Mouse (Mus musculus): ENCODE results near the gene Pi4kb. TPM values are rescaled to one million over a fixed set of nuclear protein-coding genes. Genes with fewer than 3 reads are reported as not detected.
A peak's percentile ranks its signal among the peaks of the same experiment; 100 is the strongest.
"Not testable (repeated sequence)": the region's sequence is repeated elsewhere in the genome, so short reads cannot be mapped to it uniquely, and the experiment has no call there.

The Pi4kb gene
- 19.3 and 22.0 TPM in 2 replicates for polyA plus RNA-seq (2015; fragmentation: Nextera tagmentation; extraction: Ambion mirVana)

- peak within 1 kb of the TSS; percentile 95 for H3K9ac ChIP-seq
- 0% methylated on average over 54 of the region's 57 CpGs for WGBS
- ATAC-seq (ENCODE audit: insufficient read depth, low FRiP score, low read depth): peak; percentile 90
Measured at GRCm38 (mm10) chr3:94974528-94975422, at the start of gene Pi4kb. Gene Pi4kb (plus strand): TSS chr3:94974731.

GRCm38 (mm10) chr3:94926301-94926736 lies 48.2 kb upstream of the Pi4kb start:
- peak; percentile 63 for ATAC-seq (ENCODE audit: insufficient read depth, low FRiP score, low read depth)
- H3K4me3 ChIP-seq (replicated peaks); H3K27me3 ChIP-seq (replicated peaks); H3K4me1 ChIP-seq; H3K4me2 ChIP-seq; H3K9me3 ChIP-seq; H3K27ac ChIP-seq; H3K9ac ChIP-seq; H3K36me3 ChIP-seq: not testable (repeated sequence)
- WGBS: 39% methylated on average over 4 of the region's 4 CpGs

More at GRCm38 (mm10) chr3:94974528-94975422, at the start of gene Pi4kb:
- Histone ChIP-seq H3K4me2 (peak within 1 kb of the TSS; percentile 75), H3K9me3 (no peaks in the 10 kb centered on the region), H3K36me3 (peaks cover 5% of the 10 kb centered on the region; the same call in 1 of the 2 replicates), H3K27ac (peak within 1 kb of the TSS; percentile 95), H3K4me1 (peaks cover 4% of the 10 kb centered on the region), H3K4me3 (replicated peaks) (peak within 1 kb of the TSS; percentile 99), H3K27me3 (replicated peaks) (no peaks in the 10 kb centered on the region)

GRCm38 (mm10) chr3:94928979-94929378 lies 45.6 kb upstream of the Pi4kb start:
- not testable (repeated sequence) for H3K4me2 ChIP-seq; H3K36me3 ChIP-seq; H3K9me3 ChIP-seq; ATAC-seq (ENCODE audit: insufficient read depth, low FRiP score, low read depth); H3K27ac ChIP-seq; H3K9ac ChIP-seq; H3K4me1 ChIP-seq; H3K27me3 ChIP-seq (replicated peaks); H3K4me3 ChIP-seq (replicated peaks)
- 85% methylated on average over 4 of the region's 4 CpGs for WGBS

GRCm38 (mm10) chr3:94930386-94931266 lies 43.9 kb upstream of the Pi4kb start:
- not testable (repeated sequence) for H3K27me3 ChIP-seq (replicated peaks); H3K4me2 ChIP-seq; H3K4me1 ChIP-seq; H3K4me3 ChIP-seq (replicated peaks); H3K36me3 ChIP-seq; ATAC-seq (ENCODE audit: insufficient read depth, low FRiP score, low read depth); H3K9ac ChIP-seq; H3K9me3 ChIP-seq
- peak overlapping the region; percentile 73 for H3K27ac ChIP-seq
- WGBS: 39% methylated on average over 7 of the region's 7 CpGs

GRCm38 (mm10) chr3:94931427-94932082 lies 43.0 kb upstream of the Pi4kb start:
- ATAC-seq (ENCODE audit: insufficient read depth, low FRiP score, low read depth); H3K9me3 ChIP-seq; H3K4me1 ChIP-seq; H3K4me2 ChIP-seq; H3K36me3 ChIP-seq; H3K27me3 ChIP-seq (replicated peaks); H3K4me3 ChIP-seq (replicated peaks); H3K9ac ChIP-seq: not testable (repeated sequence)
- peak overlapping the region; percentile 73; the same call in 1 of the 2 replicates for H3K27ac ChIP-seq
- 77% methylated on average over 10 of the region's 10 CpGs for WGBS

- not testable (repeated sequence) for H3K27me3 ChIP-seq (replicated peaks); H3K9me3 ChIP-seq; H3K9ac ChIP-seq; ATAC-seq (ENCODE audit: insufficient read depth, low FRiP score, low read depth); H3K4me1 ChIP-seq; H3K36me3 ChIP-seq; H3K4me3 ChIP-seq (replicated peaks)
- WGBS: 44% methylated on average over 2 of the region's 2 CpGs
- Histone ChIP-seq H3K4me2 (peak overlapping the region; percentile 51; the same call in 1 of the 2 replicates), H3K27ac (peak overlapping the region; percentile 96)
Measured at GRCm38 (mm10) chr3:94932279-94932678, 42.3 kb upstream of the Pi4kb start.

GRCm38 (mm10) chr3:94932809-94933564 lies 41.5 kb upstream of the Pi4kb start, which contains the start of gene Selenbp1:
Gene Selenbp1 (plus strand): TSS chr3:94933056.
- peak; percentile 85 for ATAC-seq (ENCODE audit: insufficient read depth, low FRiP score, low read depth)
- Histone ChIP-seq H3K4me3 (replicated peaks) (peak within 1 kb of the TSS; percentile 44), H3K36me3 (no peaks in the 10 kb centered on the region), H3K9me3 (no peaks in the 10 kb centered on the region), H3K9ac (0 out of 2 replicates have a peak within 1 kb of the TSS, but pooled peaks have one; percentile 29), H3K4me1 (peaks cover 10% of the 10 kb centered on the region), H3K27me3 (replicated peaks) (no peaks in the 10 kb centered on the region), H3K27ac (peak within 1 kb of the TSS; percentile 96), H3K4me2 (peak within 1 kb of the TSS; percentile 51)
- WGBS: 4% methylated on average over 16 of the region's 16 CpGs

- peak overlapping the region; percentile 44 for H3K4me3 ChIP-seq (replicated peaks)
- not testable (repeated sequence) for H3K27me3 ChIP-seq (replicated peaks); H3K4me1 ChIP-seq; H3K9ac ChIP-seq; ATAC-seq (ENCODE audit: insufficient read depth, low FRiP score, low read depth); H3K36me3 ChIP-seq; H3K9me3 ChIP-seq
- peak overlapping the region; percentile 51; the same call in 1 of the 2 replicates for H3K4me2 ChIP-seq
- peak overlapping the region; percentile 96 for H3K27ac ChIP-seq
- WGBS: no CpG with 5 or more reads among the region's 2 CpGs
Measured at GRCm38 (mm10) chr3:94933604-94934003, 40.9 kb upstream of the Pi4kb start.

- 93% methylated on average over 3 of the region's 3 CpGs for WGBS
- not testable (repeated sequence) for H3K4me2 ChIP-seq; H3K27ac ChIP-seq; H3K9ac ChIP-seq; H3K27me3 ChIP-seq (replicated peaks); H3K4me3 ChIP-seq (replicated peaks); ATAC-seq (ENCODE audit: insufficient read depth, low FRiP score, low read depth); H3K9me3 ChIP-seq; H3K36me3 ChIP-seq; H3K4me1 ChIP-seq
Measured at GRCm38 (mm10) chr3:94934564-94934963, 40.0 kb upstream of the Pi4kb start.

- H3K4me2 ChIP-seq; ATAC-seq (ENCODE audit: insufficient read depth, low FRiP score, low read depth); H3K4me1 ChIP-seq; H3K27me3 ChIP-seq (replicated peaks); H3K36me3 ChIP-seq; H3K4me3 ChIP-seq (replicated peaks); H3K9me3 ChIP-seq; H3K9ac ChIP-seq: not testable (repeated sequence)
- H3K27ac ChIP-seq: peak overlapping the region; percentile 35; the same call in 1 of the 2 replicates
- 61% methylated on average over 3 of the region's 3 CpGs for WGBS
Measured at GRCm38 (mm10) chr3:94935332-94935731, 39.2 kb upstream of the Pi4kb start.

- H3K36me3 ChIP-seq; H3K9me3 ChIP-seq; H3K4me2 ChIP-seq; H3K4me1 ChIP-seq; H3K4me3 ChIP-seq (replicated peaks); H3K27me3 ChIP-seq (replicated peaks); H3K9ac ChIP-seq; ATAC-seq (ENCODE audit: insufficient read depth, low FRiP score, low read depth); H3K27ac ChIP-seq: not testable (repeated sequence)
- 76% methylated on average over 5 of the region's 5 CpGs for WGBS
Measured at GRCm38 (mm10) chr3:94936147-94936546, 38.4 kb upstream of the Pi4kb start.

All from stomach, embryonic 15.5 days (tissue).